Mouse (Mus musculus): ENCODE results near the gene Gpr25.

DNA sequence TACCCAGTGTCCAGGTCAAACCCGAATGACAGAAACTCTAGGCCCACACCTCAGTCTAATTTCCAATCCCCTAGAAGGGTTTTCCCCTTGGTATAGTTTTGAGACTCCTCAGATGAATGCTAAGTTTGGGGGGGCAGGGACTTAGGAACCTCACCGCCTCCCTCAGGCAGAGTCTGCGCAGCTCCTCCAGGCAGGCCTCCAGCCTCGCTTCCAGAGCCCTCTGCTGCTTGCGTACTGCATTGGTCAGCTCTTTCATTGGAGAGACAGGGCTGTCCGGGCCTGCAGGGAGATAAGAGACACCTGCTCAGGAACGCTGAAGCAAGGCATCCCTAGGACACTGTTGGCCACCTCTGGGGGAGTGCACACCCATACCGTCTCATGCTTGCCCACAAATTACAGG is 34.0 kb downstream of the Gpr25 start:
- no peak for TF ChIP-seq CTCF (IDR thresholded peaks at IDR 0.05; ENCODE audit: insufficient read depth, low read depth, low read length)
- TF ChIP-seq POLR2A (IDR thresholded peaks at IDR 0.05; ENCODE audit: insufficient read depth, low read depth, low read length) = no peak

Measured in olfactory bulb, adult 2 months (tissue).